Mouse (Mus musculus) kidney, postnatal 0 days (tissue): ENCODE results near the gene Ltn1. TPM values are rescaled to one million over a fixed set of nuclear protein-coding genes. Genes with fewer than 3 reads are reported as not detected.

Experiments used
- ATAC-seq: fragments of 200-750 bp; cut with Nextera tagmentation; replicated peaks from 2 replicates; pipeline ENCODE4 v1.8.0; 2017; ENCODE audit warnings: low read depth, moderate number of reproducible peaks, moderate TSS enrichment, moderate library complexity; ENCODE audit not compliant: low FRiP score
- DNase-seq: peaks from one replicate; pipeline ENCODE4 v3.0.0-alpha.2; 2016; ENCODE audit warnings: low spot score
- H3K27ac ChIP-seq: fragments of 300-500 bp; sonication (generic); 2 replicates; pipeline ENCODE4 v1.5.1; 2014; ENCODE audit warnings: mild to moderate bottlenecking
- H3K27me3 ChIP-seq: fragments of 300-500 bp; sonication (generic); 2 replicates; pipeline ENCODE4 v1.6.1; 2014; ENCODE audit warnings: low read length, mixed read lengths; ENCODE audit not compliant: insufficient read depth
- H3K36me3 ChIP-seq: fragments of 300-500 bp; sonication (generic); 2 replicates; pipeline ENCODE4 v1.6.1; 2014; ENCODE audit warnings: low read length, mixed read lengths; ENCODE audit not compliant: insufficient read depth
- H3K4me1 ChIP-seq: fragments of 300-500 bp; sonication (generic); replicated peaks from 2 replicates; pipeline ENCODE4 v1.6.1; 2014; ENCODE audit warnings: antibody characterized with exemption, low read length, mixed read lengths; ENCODE audit not compliant: insufficient read depth
- H3K4me2 ChIP-seq: fragments of 300-500 bp; sonication (generic); 2 replicates; pipeline ENCODE4 v1.6.1; 2014; ENCODE audit warnings: mild to moderate bottlenecking, low read length, moderate library complexity, mixed read lengths
- H3K4me3 ChIP-seq: fragments of 300-500 bp; sonication (generic); replicated peaks from 2 replicates; pipeline ENCODE4 v1.5.1; 2014; ENCODE audit warnings: low read depth, low read length
- H3K9ac ChIP-seq: fragments of 300-500 bp; sonication (generic); 2 replicates; pipeline ENCODE4 v1.6.1; 2014; ENCODE audit warnings: low read depth, low read length
- H3K9me3 ChIP-seq: fragments of 300-500 bp; sonication (generic); replicated peaks from 2 replicates; pipeline ENCODE4 v1.6.1; 2016; ENCODE audit warnings: low read length, inconsistent platforms, mixed read lengths
- CTCF ChIP-seq: IDR thresholded peaks from 2 replicates; pipeline ENCODE4 v1.5.1; 2016; ENCODE audit warnings: antibody characterized with exemption, low read depth, mild to moderate bottlenecking, moderate library complexity
- WGBS: fragments of 180-500 bp; shearing (Covaris S2); extraction: QIAGEN DNeasy Blood & Tissue Kit; methylation state at CpG from one replicate; pipeline ENCODE4 v1.1.7; 2014; 5-methylcytosine and 5-hydroxymethylcytosine counted together
- polyA plus RNA-seq: library from polyadenylated mRNA; unstranded; fragments of >200 nt; fragmentation: Nextera tagmentation; extraction: Ambion mirVana; gene quantifications from 2 replicates; pipeline ENCODE4 v1.2.1, GENCODE M21; 2015

The Ltn1 gene
- polyA plus RNA-seq, result 15.6 and 17.4 TPM in 2 replicates

GRCm38 (mm10) chr16:87432033-87432814 lies at the start of gene Ltn1:
Ltn1 (minus strand) TSS chr16:87432612.
- Histone ChIP-seq H3K9me3 (no peaks in the 10 kb centered on the region), H3K36me3 (no peaks in the 10 kb centered on the region), H3K27ac (peak within 1 kb of the TSS; percentile 87), H3K4me2 (peak within 1 kb of the TSS; percentile 84), H3K27me3 (no peaks in the 10 kb centered on the region), H3K4me1 (no peaks in the 10 kb centered on the region), H3K9ac (peak within 1 kb of the TSS; percentile 90), H3K4me3 (peak within 1 kb of the TSS; percentile 79)
- WGBS, result under 1% methylated on average over 56 of the region's 56 CpGs
- ATAC-seq, result peak; percentile 99
- no peak for TF ChIP-seq CTCF
- peak; percentile 99 for DNase-seq

- Histone ChIP-seq H3K27me3 (no peaks in the 10 kb centered on the region), H3K27ac (no peak overlapping the region), H3K9me3 (no peaks in the 10 kb centered on the region), H3K4me2 (no peak overlapping the region), H3K4me1 (no peaks in the 10 kb centered on the region), H3K9ac (no peak overlapping the region), H3K36me3 (peaks cover 63% of the 10 kb centered on the region), H3K4me3 (no peak overlapping the region)
- DNase-seq (no peak), ATAC-seq (no peak)
- TF ChIP-seq CTCF, result no peak
- WGBS, result 94% methylated on average over 4 of the region's 4 CpGs
Measured at GRCm38 (mm10) chr16:87470579-87470978, 38.2 kb upstream of the Ltn1 start.

GRCm38 (mm10) chr16:87458752-87459151 lies 26.3 kb upstream of the Ltn1 start:
- H3K4me3 ChIP-seq, result no peak overlapping the region
- TF ChIP-seq CTCF, result no peak
- H3K27ac ChIP-seq, result no peak overlapping the region
- WGBS, result 94% methylated on average over 3 of the region's 3 CpGs
- H3K4me2 ChIP-seq, result no peak overlapping the region
- H3K4me1 ChIP-seq, result peaks cover 8% of the 10 kb centered on the region; the same call in 1 of the 2 replicates
- no peak overlapping the region for H3K9ac ChIP-seq
- no peak for DNase-seq
- no peaks in the 10 kb centered on the region for H3K9me3 ChIP-seq
- no peaks in the 10 kb centered on the region for H3K27me3 ChIP-seq
- peaks cover 11% of the 10 kb centered on the region for H3K36me3 ChIP-seq
- ATAC-seq, result no peak

GRCm38 (mm10) chr16:87455180-87455611 lies 22.8 kb upstream of the Ltn1 start:
- Histone ChIP-seq H3K4me3 (peak overlapping the region; percentile 92), H3K27ac (peak overlapping the region; percentile 90), H3K4me1 (peaks cover 8% of the 10 kb centered on the region; the same call in 1 of the 2 replicates), H3K9ac (peak overlapping the region; percentile 90), H3K9me3 (no peaks in the 10 kb centered on the region), H3K36me3 (no peaks in the 10 kb centered on the region), H3K27me3 (no peaks in the 10 kb centered on the region), H3K4me2 (peak overlapping the region; percentile 74)
- no peak for TF ChIP-seq CTCF
- WGBS, result 0% methylated on average over 38 of the region's 38 CpGs
- ATAC-seq (no peak; the same call in 1 of the 2 replicates), DNase-seq (peak; percentile 44)

- peak within 1 kb of the TSS; percentile 92 for H3K4me3 ChIP-seq
- H3K9me3 ChIP-seq, result no peaks in the 10 kb centered on the region
- no peaks in the 10 kb centered on the region for H3K27me3 ChIP-seq
- no peaks in the 10 kb centered on the region for H3K36me3 ChIP-seq
- 6% methylated on average over 42 of the region's 45 CpGs for WGBS
- peak within 1 kb of the TSS; percentile 90 for H3K27ac ChIP-seq
- TF ChIP-seq CTCF, result no peak
- H3K9ac ChIP-seq, result peak within 1 kb of the TSS; percentile 90
- H3K4me2 ChIP-seq, result peak within 1 kb of the TSS; percentile 74
- H3K4me1 ChIP-seq, result peaks cover 8% of the 10 kb centered on the region; the same call in 1 of the 2 replicates
- DNase-seq, result peak; percentile 96
- peak; percentile 99 for ATAC-seq
Measured at GRCm38 (mm10) chr16:87454419-87455179, 22.2 kb upstream of the Ltn1 start, which contains the start of gene Usp16. Usp16 (plus strand) TSS chr16:87454703.

- 88% methylated on average over 2 of the region's 2 CpGs for WGBS
- TF ChIP-seq CTCF, result no peak
- ATAC-seq (no peak), DNase-seq (no peak)
- Histone ChIP-seq H3K27ac (no peak overlapping the region), H3K9ac (no peak overlapping the region), H3K27me3 (no peaks in the 10 kb centered on the region), H3K9me3 (no peaks in the 10 kb centered on the region), H3K4me2 (no peak overlapping the region), H3K4me3 (no peak overlapping the region), H3K36me3 (no peaks in the 10 kb centered on the region), H3K4me1 (peaks cover 8% of the 10 kb centered on the region; the same call in 1 of the 2 replicates)
Measured at GRCm38 (mm10) chr16:87453226-87453625, 20.8 kb upstream of the Ltn1 start.
